Mouse (Mus musculus) frontal cortex, postnatal 14 days (tissue): ENCODE data around the gene Fmnl2.
A peak's percentile ranks its signal among the peaks of the same experiment; 100 is the strongest.

Experiments
- DNase-seq, 2 experiments: peaks; one replicate each; pipeline ENCODE4 v3.0.0; 2022; ENCODE audit warnings: low spot score in 2 of 2

Fmnl2 gene

DNA sequence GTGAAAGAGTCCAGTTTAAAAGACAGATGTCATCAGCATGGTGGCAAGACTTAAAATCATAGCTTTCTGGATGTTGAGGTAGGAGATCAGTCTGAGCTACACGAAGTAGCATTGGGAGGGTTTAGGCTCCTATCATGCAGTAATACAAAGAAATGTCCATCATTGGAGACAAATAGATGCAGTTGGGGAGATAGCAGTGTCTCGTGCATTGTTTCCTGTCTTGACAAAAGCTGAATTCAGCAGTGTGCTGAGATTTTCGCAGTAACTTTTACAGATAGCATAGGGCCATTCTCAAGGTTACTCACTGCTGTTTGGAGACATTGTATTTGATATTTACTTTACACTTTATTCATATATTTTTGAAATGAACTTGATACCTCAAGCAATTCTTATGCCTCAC lies 128.7 kb downstream of the Fmnl2 start:
- DNase-seq: no peak

DNA sequence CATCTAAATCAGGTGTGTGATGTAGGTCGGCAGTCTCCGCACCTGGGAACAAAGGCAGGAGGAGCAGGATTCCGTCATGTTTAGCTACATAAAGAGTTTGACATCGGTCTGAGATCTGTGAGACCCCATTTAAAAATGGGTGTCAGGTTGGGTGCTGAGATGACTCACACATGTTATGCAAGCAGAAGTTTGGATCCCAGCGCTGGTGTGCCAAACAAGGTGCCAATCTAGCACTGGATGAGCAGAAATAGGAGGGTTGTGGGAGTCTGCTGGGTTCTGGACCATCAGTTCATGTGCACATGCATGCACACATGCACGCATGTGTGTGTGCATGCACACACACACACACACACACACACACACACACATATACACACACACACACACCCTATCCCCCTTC lies 129.4 kb downstream of the Fmnl2 start:
- DNase-seq: no peak

DNA sequence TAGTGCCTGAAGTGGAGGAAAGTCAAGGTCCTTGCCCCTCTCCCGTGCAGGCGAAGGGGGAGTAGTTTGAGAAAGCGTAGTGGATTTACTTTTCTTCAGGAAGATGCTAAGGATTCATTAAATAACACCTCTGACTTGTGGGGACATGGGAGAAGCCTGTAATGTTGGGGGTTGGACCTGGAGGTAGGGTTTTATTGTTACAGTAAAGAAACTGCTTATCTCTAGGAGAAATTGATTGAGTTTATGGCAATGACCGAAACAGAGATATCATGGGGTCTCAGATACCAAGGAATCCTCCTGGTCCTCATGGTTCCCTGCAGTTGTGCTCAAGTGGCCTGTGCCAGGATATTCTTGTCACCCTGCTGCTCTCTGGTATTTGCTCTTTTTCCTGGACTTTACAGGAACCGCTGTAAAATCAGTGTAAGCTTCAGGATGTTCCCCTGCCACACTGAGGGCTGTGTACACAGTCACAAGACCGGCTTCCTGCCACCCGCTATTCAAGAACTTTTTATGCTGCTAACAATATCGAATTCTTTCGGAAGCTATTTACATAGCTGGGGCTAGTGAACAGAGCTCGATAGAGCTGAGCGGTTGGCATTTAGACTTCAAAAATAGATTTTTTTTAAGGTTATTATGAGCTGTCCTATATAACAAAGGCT lies 130.1 kb downstream of the Fmnl2 start:
- no peak for DNase-seq

DNA sequence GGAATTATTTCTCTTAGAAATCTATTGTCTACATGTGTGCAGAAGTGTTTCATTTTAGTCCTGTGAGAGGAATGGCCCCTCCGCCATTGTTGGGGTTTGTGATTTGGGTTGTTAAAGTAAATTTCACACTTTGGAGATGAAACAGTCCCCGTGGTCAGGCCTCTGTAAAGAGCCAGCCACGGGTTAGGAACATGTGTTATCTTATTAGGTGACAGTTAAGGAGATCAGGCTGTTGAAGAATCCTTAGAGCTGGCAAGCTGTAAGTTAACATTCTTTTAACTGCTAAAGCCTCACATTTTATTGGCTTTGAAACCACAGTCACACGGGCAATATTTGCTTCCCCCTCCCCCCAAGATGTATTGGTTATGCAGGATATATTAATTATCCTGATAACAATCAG lies 131.7 kb downstream of the Fmnl2 start:
- no peak for DNase-seq

DNA sequence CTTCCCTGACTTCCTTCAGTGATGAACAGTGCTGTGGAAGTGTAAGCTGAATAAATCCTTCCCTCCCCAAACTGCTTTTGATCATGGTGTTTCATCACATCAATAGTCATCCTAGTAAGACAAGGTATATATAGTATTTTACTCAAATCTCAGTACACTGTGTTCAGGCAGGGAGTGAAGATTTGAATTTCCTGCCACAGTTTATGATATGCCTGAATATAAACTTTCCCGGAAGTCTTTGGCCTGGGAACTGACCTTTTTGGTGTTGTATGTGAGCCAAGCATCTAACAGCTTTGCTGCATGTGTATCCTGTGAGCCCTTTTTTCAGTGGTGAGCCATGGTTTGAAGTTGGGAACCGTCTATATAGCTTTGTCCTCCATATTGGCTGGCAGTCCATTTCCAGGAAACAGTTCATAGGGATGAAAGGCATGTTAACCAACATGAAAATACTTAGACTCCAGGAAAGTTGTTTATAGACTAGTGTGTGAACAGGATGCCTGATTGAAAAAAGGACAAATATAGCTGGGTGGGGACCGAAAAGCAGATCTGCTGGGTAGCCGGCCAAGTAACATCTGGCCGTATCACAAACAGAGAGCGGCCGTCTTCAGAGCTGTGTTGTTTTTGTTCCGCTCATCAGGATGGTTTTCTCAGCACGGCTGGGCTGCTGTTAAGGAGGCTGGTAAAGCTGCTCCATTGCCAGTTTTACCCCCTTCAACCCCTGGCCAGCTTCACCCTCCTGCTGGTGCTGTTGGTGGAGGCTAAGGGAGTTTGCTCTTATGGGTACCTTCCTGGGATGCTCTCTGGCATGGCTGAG lies 133.4 kb downstream of the Fmnl2 start:
- DNase-seq: no peak

DNA sequence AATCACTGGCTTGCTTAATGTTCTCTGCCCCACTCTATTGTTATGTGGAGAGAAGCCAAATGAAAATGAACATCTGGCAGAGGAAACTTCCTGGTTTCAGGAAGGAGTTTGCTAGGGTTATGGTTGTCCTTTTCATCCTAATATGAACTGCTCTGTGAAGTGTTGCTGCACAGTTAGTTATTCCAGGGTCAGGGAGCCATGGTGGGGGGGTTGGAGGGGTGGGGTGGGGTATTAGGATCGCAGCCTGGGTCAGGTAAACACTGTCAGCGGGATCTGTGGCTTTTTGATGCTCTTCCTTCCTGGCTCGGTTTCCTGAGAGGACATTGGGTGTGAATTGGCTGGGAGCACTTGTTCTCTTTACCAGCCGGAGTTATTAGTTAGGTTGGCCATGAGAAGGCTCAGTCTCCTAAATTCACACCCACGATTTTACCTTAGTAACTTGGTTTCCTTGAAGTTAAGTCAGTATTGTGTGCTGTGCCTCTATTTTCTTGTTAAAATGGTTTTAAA lies 134.1 kb downstream of the Fmnl2 start:
- no peak for DNase-seq

DNA sequence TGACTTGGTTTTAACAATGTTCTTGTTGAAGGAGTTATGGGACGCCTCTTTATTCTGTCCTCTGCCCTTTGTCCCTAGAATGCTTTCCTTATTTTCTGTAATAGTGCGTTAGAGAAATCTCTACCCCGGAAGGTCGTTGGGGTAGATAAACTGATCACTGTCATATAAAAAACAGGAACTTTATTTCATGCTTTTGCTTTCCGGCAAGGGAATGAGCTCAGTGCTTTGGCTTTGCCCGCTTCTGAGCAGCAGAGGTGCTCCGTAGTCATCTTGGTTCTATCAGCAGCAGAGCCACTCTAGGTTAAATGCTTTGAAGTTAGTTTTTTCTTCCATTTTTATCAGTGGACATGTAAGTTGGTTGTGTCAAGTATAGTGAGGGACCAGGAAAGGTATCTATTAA lies 135.6 kb downstream of the Fmnl2 start:
- no peak for DNase-seq

DNA sequence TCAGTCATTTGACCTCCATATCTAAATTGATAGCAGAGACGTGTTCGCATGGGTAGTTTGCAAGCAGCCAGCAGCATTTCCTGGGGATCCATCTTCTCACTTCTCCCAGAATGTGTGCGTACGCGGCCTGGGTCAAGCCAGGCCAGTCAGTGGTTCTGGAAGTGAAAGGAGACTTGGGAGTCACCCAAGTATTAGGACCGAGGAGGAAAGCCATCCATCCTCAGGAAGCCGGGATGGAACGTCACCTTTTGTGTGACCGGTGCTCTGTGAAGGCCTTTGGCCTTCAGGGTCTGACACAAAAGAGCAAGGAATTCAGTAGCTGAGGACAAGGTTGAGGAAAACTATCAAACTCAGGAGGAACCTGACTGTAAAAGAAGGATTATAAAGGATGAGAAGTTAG lies 136.9 kb downstream of the Fmnl2 start:
- no peak for DNase-seq

DNA sequence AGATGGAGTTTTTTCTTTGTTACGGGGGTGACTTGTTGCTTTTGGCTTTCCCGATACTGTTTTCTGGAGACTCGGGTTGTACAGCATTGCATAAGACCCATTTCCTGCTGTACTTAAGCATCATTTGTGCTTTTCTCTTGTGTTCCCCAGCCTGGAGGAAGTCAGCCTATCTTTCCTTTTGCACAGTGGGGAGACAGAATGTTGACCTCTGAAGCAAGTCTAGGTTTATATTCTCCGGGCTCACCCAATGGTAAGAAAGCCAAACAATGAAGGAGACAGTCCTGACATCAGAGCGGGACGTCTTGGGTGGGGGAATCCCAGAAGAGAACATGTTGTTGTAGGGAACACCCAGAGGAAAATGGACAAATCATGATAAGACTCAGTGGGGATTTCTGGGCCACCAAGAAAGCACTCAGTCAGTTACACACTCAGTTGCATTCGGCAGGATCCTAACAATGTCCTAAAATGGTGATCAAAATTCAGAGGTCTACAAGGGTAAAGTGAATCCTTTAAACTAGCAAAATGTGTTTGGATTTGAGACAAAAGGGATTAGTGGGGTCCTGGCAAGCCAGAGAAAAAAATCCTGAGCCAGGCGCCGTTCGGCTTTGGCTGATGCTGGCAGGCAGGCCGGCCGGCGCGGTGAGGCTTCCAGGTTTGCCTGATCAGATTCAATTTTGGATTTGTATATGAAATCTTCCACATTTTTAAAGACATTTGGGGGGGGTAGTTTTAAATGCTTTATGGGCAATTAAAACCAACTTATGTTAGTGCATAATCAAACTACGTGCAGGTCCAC lies 140.5 kb downstream of the Fmnl2 start:
- no peak for DNase-seq

DNA sequence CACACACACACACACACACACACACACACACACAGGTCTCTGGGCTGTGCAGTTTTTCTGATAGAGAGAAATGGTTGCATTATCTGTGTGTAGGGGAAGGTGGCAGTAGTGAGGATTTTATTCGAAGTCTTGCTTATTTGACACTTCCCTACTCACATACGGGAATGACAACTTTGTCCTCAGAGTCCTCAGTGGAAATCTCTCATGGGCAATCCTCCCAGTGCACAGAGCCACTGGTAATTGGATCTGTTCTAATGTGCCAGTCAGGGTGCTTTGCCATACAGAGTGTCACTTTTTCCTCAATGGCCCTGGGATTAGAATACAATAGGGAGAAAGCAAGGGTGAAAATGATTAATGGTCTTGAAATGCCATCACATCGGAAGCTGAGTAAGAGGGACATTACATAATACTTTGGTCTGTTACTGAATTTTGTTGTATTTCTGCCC lies 141.9 kb downstream of the Fmnl2 start:
- no peak for DNase-seq

DNA sequence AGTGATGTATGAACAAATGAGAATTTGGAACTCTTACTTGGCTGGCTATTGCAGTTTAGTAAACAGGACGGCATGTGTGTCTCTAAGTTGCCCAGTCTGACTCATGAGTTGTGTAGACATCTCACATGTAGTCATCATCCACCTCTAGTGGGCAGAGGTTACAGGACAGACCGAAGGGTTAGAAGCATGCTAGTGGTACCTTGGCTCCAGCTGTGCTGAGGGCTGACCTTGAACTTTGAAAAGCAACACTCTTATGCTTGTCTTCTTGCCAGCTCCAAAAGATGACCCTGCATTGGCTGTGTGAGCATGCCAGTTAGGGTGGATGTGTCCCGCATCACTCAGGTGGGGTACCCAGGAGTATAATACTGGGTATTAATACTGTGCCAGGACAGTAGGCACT lies 142.8 kb downstream of the Fmnl2 start:
- DNase-seq: no peak

DNA sequence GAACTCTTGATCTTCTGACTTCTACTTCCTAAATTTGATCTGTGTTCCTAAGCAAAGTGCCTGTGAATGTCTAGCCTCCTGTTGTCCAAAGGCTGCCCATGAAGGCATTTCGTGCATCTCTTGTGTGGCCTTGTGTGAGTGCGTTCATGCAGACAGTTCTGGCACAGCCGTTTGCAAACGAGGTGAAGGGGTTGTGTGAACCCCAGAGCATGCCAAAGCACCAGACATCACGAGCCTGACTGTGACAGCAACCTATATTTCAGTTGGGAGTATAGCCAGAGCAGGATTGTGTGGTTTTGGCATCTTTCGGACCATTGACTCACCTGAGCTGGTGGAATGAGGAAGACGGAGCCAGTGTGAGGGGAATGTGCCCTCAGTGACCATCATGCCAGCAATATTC lies 148.5 kb downstream of the Fmnl2 start:
- DNase-seq: no peak

DNA sequence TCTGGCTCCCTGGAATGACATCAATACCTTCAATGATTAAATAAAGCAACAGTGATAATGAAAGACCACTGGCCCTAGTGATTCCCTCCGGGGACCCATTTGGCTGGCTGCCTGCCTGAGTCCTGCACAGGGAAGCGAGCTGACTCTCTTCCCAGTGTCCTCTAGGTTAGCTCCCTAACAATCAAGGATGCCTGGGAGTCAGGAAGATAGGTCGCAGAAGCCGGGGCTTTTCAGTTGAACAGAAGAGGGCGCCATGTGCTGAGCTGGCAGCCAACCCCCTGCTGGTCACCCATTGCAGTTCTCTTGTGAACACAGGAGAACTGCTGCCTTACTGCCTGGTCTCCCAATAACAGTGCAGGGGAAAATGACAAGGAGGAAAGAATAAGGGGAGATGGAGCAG lies 149.5 kb downstream of the Fmnl2 start:
- peak in 1 of 2 experiments; percentile 32 for DNase-seq

DNA sequence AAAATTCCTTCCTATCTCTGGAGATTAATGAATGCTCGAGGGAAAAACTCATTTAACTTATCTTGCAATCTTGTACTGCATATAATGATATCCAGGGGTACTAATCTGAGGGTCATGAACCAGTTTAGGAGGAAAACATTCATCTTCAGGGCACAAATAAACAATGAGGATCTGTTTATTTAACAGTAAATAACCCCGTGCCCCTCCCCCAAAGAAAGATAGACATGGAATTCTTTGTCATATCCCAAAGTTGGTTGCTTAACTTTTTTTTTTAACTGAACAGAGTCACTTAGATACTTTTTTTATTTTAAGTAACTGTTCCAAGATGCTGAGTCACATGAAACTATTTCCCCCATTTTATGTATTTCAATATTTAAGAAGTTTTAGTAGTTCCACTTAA lies 155.4 kb downstream of the Fmnl2 start:
- no peak for DNase-seq

DNA sequence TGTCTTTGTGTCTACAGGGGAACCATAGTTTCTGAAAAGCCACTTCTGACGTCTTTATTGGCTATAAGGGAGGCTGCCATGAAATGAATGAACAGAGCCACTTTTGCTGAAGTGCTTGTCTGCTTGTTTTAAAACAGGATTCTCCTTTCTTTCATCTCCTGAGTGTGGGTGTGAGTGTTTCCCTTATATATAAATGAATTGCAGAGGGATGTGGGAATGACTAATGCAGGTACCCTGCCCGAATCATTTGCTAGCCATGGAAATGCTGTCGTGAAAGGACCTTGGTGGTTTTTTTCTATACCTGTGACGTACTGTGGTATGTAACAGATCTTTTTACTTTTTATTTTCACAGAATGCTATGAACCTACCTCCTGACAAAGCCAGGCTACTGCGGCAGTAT lies 156.8 kb downstream of the Fmnl2 start:
- no peak for DNase-seq

DNA sequence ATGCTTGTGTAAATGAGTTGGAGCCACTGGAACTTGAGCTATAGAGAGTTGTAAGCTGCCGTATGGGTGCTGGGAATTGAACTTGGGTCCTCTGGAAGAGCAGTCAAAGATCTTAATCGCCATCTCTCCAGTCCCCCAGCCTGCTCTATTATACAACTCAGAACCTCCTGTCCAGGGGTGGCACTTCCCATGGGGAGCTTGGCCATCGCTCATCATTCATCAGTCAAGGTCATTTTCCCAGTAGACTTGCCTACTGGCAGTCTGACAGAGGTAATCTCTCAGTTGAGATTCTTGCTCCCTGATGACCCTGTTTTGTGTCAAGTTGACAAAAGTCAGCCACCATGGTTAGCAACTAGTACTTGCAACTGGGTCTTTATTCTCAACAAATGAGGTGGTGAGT lies 165.3 kb downstream of the Fmnl2 start:
- DNase-seq: no peak

DNA sequence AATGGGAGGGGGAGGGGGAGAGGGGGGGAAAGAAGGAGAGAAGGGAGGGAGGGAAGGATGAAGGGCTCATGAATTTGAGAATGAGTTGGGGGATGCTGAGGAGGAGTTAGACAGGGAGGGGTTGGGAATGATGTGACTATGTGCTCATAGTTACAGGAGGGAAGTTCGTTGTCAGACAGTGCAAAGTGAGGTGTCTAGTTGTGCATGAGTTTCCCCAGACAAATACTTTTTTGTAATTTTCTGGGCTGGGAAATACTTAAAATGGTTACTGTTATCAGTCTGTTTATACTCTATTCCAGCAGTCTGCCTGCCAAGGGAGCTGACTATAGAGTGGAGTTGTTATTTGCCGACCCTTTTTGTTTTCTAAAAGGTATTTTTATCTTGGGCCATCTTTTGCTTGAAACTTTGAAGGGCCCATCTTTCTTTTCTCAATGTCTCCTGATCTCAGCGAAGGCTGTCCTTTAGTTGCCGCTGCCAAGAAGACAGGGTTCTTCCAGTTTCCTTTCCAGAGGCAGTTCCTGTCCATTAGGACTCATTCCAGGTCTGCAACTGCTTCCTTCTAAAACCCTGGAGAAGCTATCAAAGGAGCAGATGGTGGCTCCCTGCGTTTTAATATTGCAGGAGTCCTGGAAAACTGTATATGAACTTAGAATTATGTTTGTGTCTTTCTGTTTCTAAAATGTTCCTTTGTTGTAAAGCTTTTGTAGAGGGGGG lies 168.6 kb downstream of the Fmnl2 start:
- DNase-seq: no peak

DNA sequence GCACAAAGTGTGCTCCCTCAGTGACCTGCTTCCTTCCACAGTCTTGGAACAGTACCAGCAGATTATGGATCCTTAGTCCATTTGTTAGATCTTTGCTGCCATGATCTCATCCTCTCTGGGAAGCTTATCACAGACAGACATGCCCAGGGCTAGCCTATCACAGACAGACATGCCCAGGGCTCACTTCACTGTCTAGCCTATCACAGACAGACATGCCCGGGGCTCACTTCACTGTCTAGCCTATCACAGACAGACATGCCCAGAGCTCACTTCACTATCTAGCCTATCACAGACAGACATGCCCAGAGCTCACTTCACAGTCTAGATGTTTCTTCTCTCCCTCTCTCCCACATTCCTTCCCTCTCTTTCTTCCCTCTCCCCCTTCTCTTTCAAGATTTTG lies 171.2 kb downstream of the Fmnl2 start:
- no peak for DNase-seq

DNA sequence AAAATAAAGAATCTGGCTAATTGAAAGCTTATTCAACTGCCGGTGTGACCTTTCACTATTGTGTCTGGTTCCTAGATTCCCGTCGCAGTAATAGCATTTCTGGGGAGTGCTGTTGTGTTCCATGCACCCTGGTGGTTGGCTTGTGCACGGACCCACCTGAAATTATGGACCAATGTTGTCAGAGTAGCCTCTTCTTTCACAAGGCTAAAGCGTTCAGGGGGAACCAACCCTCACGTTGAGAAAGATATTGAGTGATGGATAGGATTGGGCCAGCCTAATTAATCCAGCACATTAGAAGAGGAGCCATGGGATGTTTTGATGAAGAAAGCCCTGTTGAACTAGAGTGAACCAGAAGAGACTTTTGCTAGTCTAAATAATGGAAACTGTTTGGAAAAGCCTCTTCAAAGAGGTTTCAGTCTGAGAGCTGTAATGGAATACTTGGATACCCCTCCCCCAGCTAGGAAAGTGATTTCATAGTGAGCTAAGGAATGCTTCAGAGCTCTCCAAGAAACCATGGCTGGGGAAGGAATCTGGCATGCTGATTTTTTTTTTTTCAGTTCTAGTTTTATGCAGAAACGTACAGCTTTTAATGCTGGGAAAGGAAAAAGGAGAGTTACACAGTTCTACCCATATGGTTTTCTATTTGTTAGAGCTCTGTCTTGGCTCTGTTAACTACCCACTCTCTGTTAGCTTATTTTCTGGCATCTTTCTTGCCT lies 172.2 kb downstream of the Fmnl2 start:
- no peak for DNase-seq

DNA sequence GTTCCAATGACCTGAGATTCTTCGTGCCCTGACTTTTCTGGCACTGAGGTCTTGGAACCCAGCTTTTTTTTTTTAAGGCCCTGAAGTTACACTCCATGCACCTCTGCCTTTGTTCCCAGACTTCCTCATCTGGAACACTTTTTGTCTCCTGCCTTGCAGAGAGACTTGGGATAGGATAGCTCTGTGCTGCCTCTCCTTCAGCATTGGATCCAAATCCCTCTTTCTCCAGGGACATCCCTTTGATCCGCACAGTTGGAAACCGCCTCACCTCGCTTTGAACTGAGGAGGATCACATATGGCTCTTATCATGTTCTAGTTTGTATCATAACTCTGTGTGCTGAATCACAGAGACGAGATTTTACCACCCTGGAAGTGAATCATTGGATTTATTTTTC lies 172.8 kb downstream of the Fmnl2 start:
- no peak for DNase-seq

DNA sequence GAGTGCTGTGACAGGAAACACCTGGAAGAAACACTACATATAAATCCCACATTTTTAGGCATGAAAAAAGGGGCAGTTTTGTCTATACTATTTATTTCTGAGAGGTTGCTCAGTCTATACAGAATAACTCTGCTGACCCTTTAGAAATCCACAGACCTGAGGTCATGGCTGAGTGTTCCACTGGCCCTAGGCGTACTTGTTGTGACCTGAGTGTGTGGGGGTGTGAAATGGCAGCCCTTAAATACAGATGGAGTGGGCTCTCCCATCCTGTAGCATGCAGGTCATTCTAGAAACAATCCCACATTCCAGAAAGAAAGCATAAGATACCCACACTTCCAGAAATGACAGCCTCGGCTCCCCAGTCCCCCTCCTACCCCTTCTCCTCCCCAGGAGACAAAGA lies 180.6 kb downstream of the Fmnl2 start:
- no peak for DNase-seq
